Mouse (Mus musculus): ENCODE measurements around the gene Caskin1. TPM values are rescaled to one million over a fixed set of nuclear protein-coding genes. Genes with fewer than 3 reads are reported as not detected.

The Caskin1 gene
- polyA plus RNA-seq, 1 experiment from 2014 or later, result 3.1 TPM

GRCm38 (mm10) chr17:24475586-24475985 is 12.8 kb upstream of the Caskin1 start:
- Histone ChIP-seq H3K4me1 (peaks cover 65% of the 10 kb centered on the region), H3K36me3 (replicated peaks) (peaks cover 63% of the 10 kb centered on the region), H3K27ac (replicated peaks) (no peak overlapping the region), H3K27me3 (replicated peaks; ENCODE audit: low read depth, poor library complexity, severe bottlenecking) (no peaks in the 10 kb centered on the region), H3K9me3 (no peaks in the 10 kb centered on the region), H3K4me3 (0 out of 2 replicates have a peak overlapping the region, but pooled peaks have one; percentile 3)
- DNase-seq (ENCODE audit: low spot score), result no peak
- WGBS, result 90% methylated on average over 6 of the region's 6 CpGs

DNA sequence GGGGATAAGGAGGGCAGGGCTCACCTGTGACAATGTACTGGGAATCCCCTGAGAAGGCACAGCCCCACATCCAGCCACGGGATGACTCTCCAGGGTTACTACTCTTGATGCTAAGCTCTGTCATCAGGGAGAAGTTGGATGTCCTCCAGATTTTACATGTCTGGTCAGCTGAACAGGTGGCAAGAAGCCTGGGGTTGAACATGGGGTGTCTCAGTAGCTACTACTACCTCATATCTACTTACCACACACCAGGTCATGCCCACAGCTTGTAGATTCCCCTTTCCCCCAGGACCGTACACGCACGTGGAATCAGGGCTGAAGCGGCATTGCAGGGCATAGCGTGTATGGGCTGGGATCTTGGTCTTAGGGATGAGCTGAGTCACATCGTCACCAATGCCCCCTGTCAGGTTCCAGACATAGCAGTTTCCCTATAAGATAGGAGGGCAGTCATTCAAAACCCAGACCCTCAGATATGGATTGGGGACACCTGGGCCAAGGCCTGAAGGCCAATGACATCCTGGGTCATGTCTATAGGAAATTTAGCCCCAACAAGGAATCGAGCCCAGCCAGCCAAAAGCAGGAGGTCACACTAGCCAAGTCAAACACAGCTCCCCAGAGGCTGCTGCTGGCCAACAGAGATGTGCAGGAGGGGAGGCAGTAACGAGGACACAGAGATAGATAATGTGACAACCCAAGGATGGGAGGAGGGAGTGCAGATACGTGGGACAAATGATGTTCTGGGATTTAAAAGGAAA is 12.2 kb upstream of the Caskin1 start:
- Histone ChIP-seq H3K4me1 (peaks cover 59% of the 10 kb centered on the region), H3K27me3 (replicated peaks; ENCODE audit: low read depth, poor library complexity, severe bottlenecking) (no peaks in the 10 kb centered on the region), H3K4me3 (0 out of 2 replicates have a peak overlapping the region, but pooled peaks have one; percentile 3), H3K27ac (replicated peaks) (no peak overlapping the region), H3K9me3 (no peaks in the 10 kb centered on the region), H3K36me3 (replicated peaks) (peaks cover 63% of the 10 kb centered on the region)
- 93% methylated on average over 10 of the region's 10 CpGs for WGBS
- DNase-seq (ENCODE audit: low spot score), result no peak

DNA sequence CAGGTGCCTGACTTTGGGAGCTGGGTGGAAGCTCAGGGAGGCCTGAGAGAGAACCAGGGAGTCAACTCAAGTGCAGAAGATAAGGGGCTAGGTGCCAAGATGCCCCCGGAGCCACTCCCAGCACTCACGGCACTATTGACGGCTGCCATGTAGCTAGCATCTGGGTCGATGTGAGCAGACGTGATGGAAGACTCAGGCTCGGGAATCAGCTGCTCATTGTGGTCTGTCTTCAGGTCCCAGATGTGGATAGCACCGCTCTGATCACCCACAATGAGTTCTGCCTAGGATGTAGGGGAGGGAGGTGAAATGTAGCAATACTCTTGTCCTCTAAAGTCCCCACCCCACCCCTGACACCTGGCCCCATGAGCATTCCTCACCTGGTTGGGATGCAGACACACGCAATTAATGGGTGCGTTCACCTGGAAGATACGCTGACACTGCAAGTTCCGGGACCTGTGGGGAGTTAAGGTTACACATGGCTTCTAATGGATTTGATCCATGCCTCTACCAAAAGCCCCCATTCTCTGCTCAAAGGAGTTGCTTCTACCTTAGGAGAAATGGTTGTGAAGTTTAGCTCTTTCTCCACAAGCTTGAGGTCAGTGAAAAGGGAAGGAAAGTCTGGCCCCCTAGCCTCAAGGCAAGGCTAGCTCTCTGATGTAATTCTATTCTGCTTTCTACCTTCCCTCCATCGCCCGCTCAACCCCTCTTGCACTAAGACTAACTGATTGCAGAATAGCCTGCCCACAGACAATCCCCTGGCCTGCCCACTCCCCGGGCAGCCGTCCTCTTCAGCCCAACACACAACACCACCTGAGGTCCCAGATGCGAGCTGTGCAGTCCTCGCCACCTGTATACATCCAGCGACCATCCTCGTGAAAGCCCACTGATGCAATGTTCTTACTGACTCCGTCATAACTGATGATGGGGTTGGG is 11.1 kb upstream of the Caskin1 start:
- H3K4me3 ChIP-seq, result peak overlapping the region; percentile 87
- H3K27me3 ChIP-seq (replicated peaks; ENCODE audit: low read depth, poor library complexity, severe bottlenecking), result no peaks in the 10 kb centered on the region
- 92% methylated on average over 20 of the region's 20 CpGs for WGBS
- peaks cover 48% of the 10 kb centered on the region for H3K4me1 ChIP-seq
- no peak overlapping the region for H3K27ac ChIP-seq (replicated peaks)
- H3K36me3 ChIP-seq (replicated peaks), result peaks cover 57% of the 10 kb centered on the region
- no peaks in the 10 kb centered on the region for H3K9me3 ChIP-seq
- DNase-seq (ENCODE audit: low spot score), result no peak

DNA sequence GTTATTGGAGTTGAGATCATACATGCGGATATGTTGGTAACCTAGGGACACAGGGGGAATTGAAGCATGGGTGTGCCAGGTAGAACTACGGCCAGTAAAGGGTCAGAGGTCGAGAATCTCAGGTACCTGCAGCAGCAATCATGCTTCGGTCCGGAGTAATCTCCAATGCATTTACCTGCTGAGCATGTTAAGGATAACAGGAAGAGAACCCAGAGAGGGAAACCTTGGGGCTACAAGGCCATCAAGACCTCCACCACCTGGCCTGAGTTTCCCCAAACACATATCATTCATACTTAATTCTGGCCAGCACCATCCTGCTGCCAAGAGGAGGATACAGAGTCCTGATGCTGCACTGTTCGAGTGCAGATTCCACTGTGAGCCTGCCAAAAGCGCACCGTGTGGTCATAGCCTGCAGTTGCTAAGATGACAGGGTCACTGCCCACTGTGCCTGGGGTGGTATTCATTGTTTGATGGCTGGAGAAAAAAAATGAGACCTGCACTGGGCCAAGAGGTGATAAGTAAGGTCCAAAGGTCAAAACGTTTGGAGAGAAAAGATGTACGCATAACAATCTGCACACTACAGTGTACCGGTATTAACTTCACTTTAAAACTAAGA is 10.3 kb upstream of the Caskin1 start:
- H3K27ac ChIP-seq (replicated peaks), result peak overlapping the region; percentile 99

DNA sequence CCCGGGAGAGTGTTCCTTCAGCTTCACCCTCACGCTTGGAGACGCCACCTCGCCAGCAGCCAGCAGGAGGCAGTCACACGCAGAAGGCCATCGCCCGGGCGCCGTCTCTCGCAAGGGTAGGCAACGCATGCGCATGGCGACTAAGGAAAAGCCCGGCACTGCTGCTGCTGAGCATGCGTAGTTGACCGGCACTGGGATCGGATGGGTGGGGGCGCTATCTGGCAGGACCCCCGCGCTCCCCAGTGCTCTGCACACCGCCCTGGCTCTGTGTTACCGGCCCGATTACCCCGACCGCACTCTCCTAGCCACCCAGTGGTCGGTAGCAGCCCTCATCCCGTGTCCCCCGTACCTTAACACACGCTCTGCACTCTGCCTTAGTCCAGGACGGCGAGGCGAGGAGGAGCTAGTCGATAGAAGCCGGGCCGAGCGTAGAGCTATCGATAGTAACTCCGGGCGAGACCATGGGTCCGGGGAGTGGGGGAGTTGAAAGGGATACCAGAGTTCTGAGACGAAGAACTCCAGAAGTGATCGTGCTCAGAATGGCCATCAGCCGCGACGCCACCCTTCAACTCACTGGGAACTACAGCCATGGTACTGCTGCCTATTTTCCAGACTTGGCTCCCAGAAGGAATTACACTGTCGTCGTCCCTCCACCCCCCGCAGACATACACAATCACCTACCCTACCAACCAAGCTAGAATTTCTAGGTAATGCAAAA is 9.6 kb upstream of the Caskin1 start, which contains the start of gene Mlst8:
TSS of gene Mlst8 (minus strand) at position 416 of the 718 bp plus-strand sequence.
- Histone ChIP-seq H3K27ac (replicated peaks) (peak within 1 kb of the TSS; percentile 99), H3K4me1 (peaks cover 34% of the 10 kb centered on the region), H3K4me3 (peak within 1 kb of the TSS; percentile 87), H3K36me3 (replicated peaks) (peaks cover 43% of the 10 kb centered on the region), H3K9me3 (no peaks in the 10 kb centered on the region), H3K27me3 (replicated peaks; ENCODE audit: low read depth, poor library complexity, severe bottlenecking) (no peaks in the 10 kb centered on the region)
- WGBS, result under 1% methylated on average over 48 of the region's 48 CpGs
- DNase-seq (ENCODE audit: low spot score), result peak; percentile 97

More for the DNA sequence above, 10.3 kb upstream of the Caskin1 start:
- no peak for DNase-seq (ENCODE audit: low spot score)
- peaks cover 50% of the 10 kb centered on the region for H3K36me3 ChIP-seq (replicated peaks)
- 56% methylated on average over 11 of the region's 11 CpGs for WGBS
- H3K4me1 ChIP-seq, result peaks cover 40% of the 10 kb centered on the region
- H3K27me3 ChIP-seq (replicated peaks; ENCODE audit: low read depth, poor library complexity, severe bottlenecking), result no peaks in the 10 kb centered on the region
- H3K4me3 ChIP-seq, result peak overlapping the region; percentile 87
- H3K9me3 ChIP-seq, result no peaks in the 10 kb centered on the region

DNA sequence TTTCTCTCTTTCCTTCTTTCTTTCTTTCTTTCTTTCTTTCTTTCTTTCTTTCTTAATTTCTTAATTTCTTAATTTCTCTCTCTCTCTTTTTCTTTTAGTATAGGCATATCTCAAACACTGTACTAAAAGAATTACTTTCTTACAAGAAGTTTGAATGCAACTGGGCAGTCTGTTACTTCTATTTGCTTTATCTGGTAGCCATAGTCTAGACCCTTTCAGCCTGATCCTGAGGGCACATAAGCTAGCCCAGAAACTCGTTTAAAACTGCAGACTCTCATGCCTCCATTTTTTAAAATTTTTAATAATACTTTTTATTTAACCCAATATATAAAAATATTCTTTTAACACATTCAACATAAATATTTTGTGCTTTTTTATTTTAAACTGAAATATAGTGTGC is 9.0 kb upstream of the Caskin1 start:
- no peak for DNase-seq (ENCODE audit: low spot score)
- H3K36me3 ChIP-seq (replicated peaks), result peaks cover 37% of the 10 kb centered on the region
- H3K27me3 ChIP-seq (replicated peaks; ENCODE audit: low read depth, poor library complexity, severe bottlenecking), result no peaks in the 10 kb centered on the region
- peaks cover 28% of the 10 kb centered on the region for H3K4me1 ChIP-seq
- WGBS, result 32% methylated on average over 1 of the region's 1 CpGs
- H3K9me3 ChIP-seq, result no peaks in the 10 kb centered on the region
- H3K27ac ChIP-seq (replicated peaks), result peak overlapping the region; percentile 99
- peak overlapping the region; percentile 87 for H3K4me3 ChIP-seq

DNA sequence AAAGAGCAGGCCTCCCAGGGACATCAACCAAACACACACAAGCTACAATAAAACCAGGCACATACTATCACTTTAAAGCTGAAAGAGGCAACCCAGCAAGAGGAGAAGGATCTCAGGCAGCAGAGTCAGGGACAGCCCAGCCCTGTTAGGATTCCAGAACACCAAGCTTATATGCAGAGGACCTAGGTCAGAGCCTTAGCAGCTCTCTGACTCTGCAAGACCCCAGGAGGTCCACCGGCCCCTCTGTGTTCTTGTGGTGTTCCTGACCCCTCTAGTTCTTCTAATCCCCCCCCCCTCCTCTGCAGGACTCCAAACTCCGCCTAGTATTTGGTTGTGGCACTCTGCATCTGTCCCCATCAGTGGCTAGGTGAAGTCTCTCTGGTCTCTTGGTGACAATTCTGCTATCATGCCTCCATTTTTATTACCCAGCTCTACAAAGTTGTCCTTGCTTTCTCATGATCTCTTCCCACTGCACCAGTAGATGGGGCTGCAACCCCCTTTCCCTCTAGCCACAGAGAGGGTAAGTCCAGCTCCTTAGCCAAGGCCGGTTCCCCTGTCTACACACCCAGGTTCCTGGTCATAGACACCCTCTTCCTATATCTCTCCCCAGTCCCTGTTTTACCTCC is 8.1 kb upstream of the Caskin1 start:
- H3K4me3 ChIP-seq, result peak overlapping the region; percentile 87; the same call in 1 of the 2 replicates
- 51% methylated on average over 3 of the region's 3 CpGs for WGBS
- no peaks in the 10 kb centered on the region for H3K9me3 ChIP-seq
- DNase-seq (ENCODE audit: low spot score), result no peak
- peaks cover 28% of the 10 kb centered on the region for H3K36me3 ChIP-seq (replicated peaks)
- peaks cover 2% of the 10 kb centered on the region; the same call in 1 of the 2 replicates for H3K27me3 ChIP-seq (replicated peaks; ENCODE audit: low read depth, poor library complexity, severe bottlenecking)
- peaks cover 23% of the 10 kb centered on the region for H3K4me1 ChIP-seq
- H3K27ac ChIP-seq (replicated peaks), result 0 out of 2 replicates have a peak overlapping the region, but pooled peaks have one; percentile 25

GRCm38 (mm10) chr17:24481027-24481815 is 7.2 kb upstream of the Caskin1 start:
- Histone ChIP-seq H3K9me3 (no peaks in the 10 kb centered on the region), H3K4me1 (peaks cover 27% of the 10 kb centered on the region), H3K27ac (replicated peaks) (no peak overlapping the region), H3K27me3 (replicated peaks; ENCODE audit: low read depth, poor library complexity, severe bottlenecking) (peaks cover 11% of the 10 kb centered on the region), H3K4me3 (no peak overlapping the region), H3K36me3 (replicated peaks) (peaks cover 19% of the 10 kb centered on the region)
- WGBS, result 94% methylated on average over 20 of the region's 20 CpGs
- no peak for DNase-seq (ENCODE audit: low spot score)

DNA sequence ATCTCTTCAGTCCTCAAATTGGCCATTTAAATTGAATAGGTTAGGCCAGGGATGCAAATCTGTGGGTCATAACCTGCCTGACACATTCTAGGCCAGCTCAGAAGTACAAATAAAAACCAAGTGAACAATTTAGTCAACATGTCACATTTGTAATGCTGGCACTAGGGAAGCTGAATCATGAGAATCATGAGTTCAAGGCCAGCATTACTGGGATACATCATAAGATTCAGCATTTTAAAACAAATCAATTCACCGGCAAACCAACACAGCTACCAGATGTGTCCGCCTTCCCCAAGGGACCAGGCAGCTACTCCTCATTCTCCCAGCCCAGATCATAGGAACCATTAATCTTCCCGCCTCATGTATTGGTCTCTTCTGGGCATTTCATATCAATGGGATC is 4.9 kb upstream of the Caskin1 start:
- H3K4me3 ChIP-seq, result no peak overlapping the region
- DNase-seq (ENCODE audit: low spot score), result no peak
- H3K36me3 ChIP-seq (replicated peaks), result no peaks in the 10 kb centered on the region
- H3K9me3 ChIP-seq, result no peaks in the 10 kb centered on the region
- peaks cover 32% of the 10 kb centered on the region for H3K27me3 ChIP-seq (replicated peaks; ENCODE audit: low read depth, poor library complexity, severe bottlenecking)
- no peak overlapping the region for H3K27ac ChIP-seq (replicated peaks)
- WGBS, result 89% methylated on average over 3 of the region's 3 CpGs
- peaks cover 24% of the 10 kb centered on the region for H3K4me1 ChIP-seq

DNA sequence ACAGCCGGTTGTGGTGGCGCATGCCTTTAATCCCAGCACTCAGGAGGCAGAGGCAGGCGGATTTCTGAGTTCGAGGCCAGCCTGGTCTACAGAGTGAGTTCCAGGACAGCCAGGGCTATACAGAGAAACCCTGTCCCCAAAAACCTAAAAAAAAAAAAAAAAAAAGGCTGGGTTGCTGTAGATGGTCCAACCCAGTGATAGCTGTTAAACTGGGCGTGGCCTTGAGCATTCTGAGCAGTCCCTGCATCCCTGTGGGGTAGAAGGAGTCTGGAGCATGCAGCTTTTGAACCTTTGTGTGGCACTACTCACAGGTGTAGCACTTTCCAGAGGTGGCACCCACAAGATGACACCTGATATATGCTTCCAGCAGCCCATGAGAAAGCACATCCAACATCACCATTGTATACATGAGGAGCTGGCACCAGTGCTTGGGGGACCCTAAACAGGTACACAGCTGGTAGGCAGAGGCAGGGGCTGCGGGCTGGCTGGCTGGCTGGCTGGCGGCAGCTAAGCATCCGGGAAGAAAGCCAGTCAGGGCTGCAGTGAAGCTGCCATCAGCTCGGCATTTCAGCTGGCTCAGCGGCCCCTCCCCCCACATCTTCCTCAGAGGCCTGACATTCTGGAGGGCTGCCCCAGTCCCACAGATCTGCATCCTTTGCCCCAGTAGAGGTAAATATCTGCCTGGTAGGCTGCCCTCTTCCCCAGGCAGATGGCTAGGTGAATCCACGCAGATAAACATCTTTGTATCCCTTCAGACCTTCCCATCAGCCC is 3.1 kb upstream of the Caskin1 start:
- DNase-seq (ENCODE audit: low spot score), result peak; percentile 48
- Histone ChIP-seq H3K9me3 (no peaks in the 10 kb centered on the region), H3K36me3 (replicated peaks) (no peaks in the 10 kb centered on the region), H3K27me3 (replicated peaks; ENCODE audit: low read depth, poor library complexity, severe bottlenecking) (peaks cover 48% of the 10 kb centered on the region), H3K4me3 (peak overlapping the region; percentile 17; the same call in 1 of the 2 replicates), H3K4me1 (peaks cover 32% of the 10 kb centered on the region), H3K27ac (replicated peaks) (no peak overlapping the region)
- WGBS, result 47% methylated on average over 11 of the region's 11 CpGs

Data from embryonic facial prominence, embryonic 10.5 days (tissue).